ENCODE assay signal across 8 mouse cellular contexts in genomic region chr13:35905879-35906481, GRCm38 (mm10). TPM values are rescaled to one million over a fixed set of nuclear protein-coding genes. Genes with fewer than 3 reads are reported as not detected.
DNase-seq lines count a peak whose midpoint lies in the region; ATAC-seq and TF ChIP-seq lines count a peak whose summit lies in the region.

Gene Rpp40 (minus strand): TSS chr13:35906359.

- peak within 1 kb of the TSS; percentile 35; the same call in 1 of the 2 replicates for H3K9ac ChIP-seq in lung, postnatal 0 days (replicated peaks; ENCODE audit: low read depth)

- WGBS in hindbrain, embryonic 10.5 days, result under 1% methylated on average over 35 of the region's 35 CpGs
- WGBS in lung, postnatal 0 days, result 0% methylated on average over 35 of the region's 35 CpGs

- no peak for TF ChIP-seq CTCF in lung, postnatal 0 days (IDR thresholded peaks at IDR 0.05)

- peaks cover 7% of the 10 kb centered on the region; the same call in 1 of the 2 replicates for H3K4me1 ChIP-seq in hindbrain, embryonic 10.5 days (replicated peaks)
- no peaks in the 10 kb centered on the region for H3K4me1 ChIP-seq in lung, postnatal 0 days (ENCODE audit: insufficient read depth, low read depth, low read length)

- peaks cover 3% of the 10 kb centered on the region; the same call in 1 of the 2 replicates for H3K36me3 ChIP-seq in hindbrain, embryonic 10.5 days
- no peaks in the 10 kb centered on the region for H3K36me3 ChIP-seq in lung, postnatal 0 days (ENCODE audit: insufficient read depth, low read length)

- H3K27ac ChIP-seq in hindbrain, embryonic 10.5 days, result peak within 1 kb of the TSS; percentile 84
- no peak within 1 kb of the TSS for H3K27ac ChIP-seq in lung, postnatal 0 days (ENCODE audit: low read length)

- H3K9me3 ChIP-seq in hindbrain, embryonic 10.5 days, result no peaks in the 10 kb centered on the region
- H3K9me3 ChIP-seq in lung, postnatal 0 days (ENCODE audit: low read length), result no peaks in the 10 kb centered on the region

- H3K4me3 ChIP-seq in hindbrain, embryonic 10.5 days, result peak within 1 kb of the TSS; percentile 71
- peak within 1 kb of the TSS; percentile 55 for H3K4me3 ChIP-seq in lung, postnatal 0 days (ENCODE audit: low read depth, low read length)

- no peaks in the 10 kb centered on the region for H3K27me3 ChIP-seq in hindbrain, embryonic 10.5 days (ENCODE audit: insufficient read depth, poor library complexity, severe bottlenecking)
- H3K27me3 ChIP-seq in lung, postnatal 0 days (replicated peaks; ENCODE audit: insufficient read depth, low read length), result no peaks in the 10 kb centered on the region

- no peak for TF ChIP-seq EP300 in lung, postnatal 0 days (IDR thresholded peaks at IDR 0.05)

- DNase-seq in MN1 (ENCODE audit: low spot score), result peak; percentile 89
- peak; percentile 92 for DNase-seq in cerebellum, adult 9-10 months
- peak; percentile 90 for DNase-seq in hindbrain, embryonic 10.5 days (ENCODE audit: low spot score)
- DNase-seq in layer of hippocampus, adult 9-11 months, result peak; percentile 94
- DNase-seq in lung, postnatal 0 days (ENCODE audit: low spot score), result peak; percentile 98
- peak; percentile 80 for DNase-seq in ovary, postnatal 14 days (ENCODE audit: low spot score)
- DNase-seq in thymus, postnatal 14 days, result peak; percentile 89

- H3K4me2 ChIP-seq in lung, postnatal 0 days (replicated peaks; ENCODE audit: low read depth, low read length), result peak within 1 kb of the TSS; percentile 73

- peak; percentile 100 for ATAC-seq in frontal cortex, adult (ENCODE audit: low TSS enrichment)
- peak; percentile 100 for ATAC-seq in lung, postnatal 0 days

RNA-seq across cellular contexts. Expression of gene Rpp40, which starts in this region (rescaled TPM):
- polyA plus RNA-seq in hindbrain, embryonic 10.5 days (2016; fragmentation: Nextera tagmentation; extraction: Ambion mirVana), result 21.4 and 29.5 TPM in 2 replicates
- polyA plus RNA-seq in lung, postnatal 0 days (2015; fragmentation: Nextera tagmentation; extraction: Ambion mirVana), result 4.2 and 6.5 TPM in 2 replicates
